Mouse (Mus musculus) CH12F3 (cell line): ENCODE results near the gene Tor1aip2.

ENCODE experiments used
- in situ Hi-C: fragments of 300-500 bp; cut with MboI; formaldehyde crosslinking; loops from 2 replicates; pipeline ENCODE4 v1.14.3; 2020; ENCODE audit warnings: low sequenced_read_pairs

Tor1aip2 gene

DNA sequence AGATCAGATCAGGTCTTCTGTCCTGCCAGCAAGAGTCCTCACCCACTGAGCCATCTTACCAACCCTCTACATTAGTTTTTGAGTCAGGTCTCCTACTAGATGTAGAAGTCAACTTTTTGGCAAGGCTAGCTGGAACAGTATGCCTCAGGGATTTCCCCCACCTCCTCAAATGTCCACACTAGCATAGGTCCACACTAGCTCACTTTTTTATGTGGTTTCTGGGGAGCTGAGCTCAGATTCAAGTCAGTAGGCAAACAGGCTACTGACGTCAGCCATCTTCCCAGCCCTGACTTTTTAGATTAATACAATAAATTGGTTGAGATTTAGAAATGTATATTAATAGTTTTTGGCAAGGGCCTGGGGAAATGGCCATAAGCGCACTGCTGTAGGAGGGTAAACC lies 72.2 kb downstream of the Tor1aip2 start:
- in situ Hi-C loops = no loop called here

DNA sequence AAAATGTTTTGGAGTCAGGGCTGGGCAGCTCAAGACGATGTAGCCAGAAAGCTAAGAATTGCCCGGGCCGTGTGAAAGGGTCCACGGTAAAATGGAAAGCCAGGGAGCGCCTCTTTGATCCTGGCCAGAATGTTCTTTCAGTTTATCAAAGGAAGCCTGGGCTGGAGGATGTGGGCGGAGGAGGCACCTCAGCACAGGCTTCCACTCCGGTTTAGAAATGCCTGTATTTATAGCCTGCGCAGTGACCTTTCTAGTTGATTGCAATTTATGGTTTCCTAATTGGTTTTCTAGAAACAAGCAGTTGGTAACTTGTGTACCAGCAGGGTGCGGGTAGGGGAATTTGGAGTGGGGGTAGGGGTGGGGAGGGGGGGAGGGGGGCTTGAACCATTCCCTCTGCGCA lies 73.2 kb downstream of the Tor1aip2 start:
- in situ Hi-C loops = no loop called here

DNA sequence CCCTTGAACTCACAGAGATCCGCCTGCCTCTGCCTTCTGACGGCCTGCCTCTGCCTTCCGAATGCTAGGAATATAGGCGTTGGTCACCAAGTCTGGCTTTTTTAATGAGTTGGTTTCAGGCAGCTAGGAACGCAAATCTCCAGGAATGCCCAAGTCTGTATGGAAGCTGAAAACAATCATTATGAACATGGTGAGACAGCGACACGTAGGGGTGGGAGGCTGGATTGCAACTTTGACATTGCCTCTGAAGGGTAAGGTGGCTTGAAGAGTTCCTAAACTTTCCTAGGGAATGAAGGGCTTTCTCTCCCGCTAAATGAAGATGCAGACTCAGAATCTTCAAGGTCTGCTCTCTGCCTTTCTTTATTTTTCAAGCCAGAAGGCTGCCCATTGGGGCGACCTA lies 75.9 kb downstream of the Tor1aip2 start:
- in situ Hi-C loops = no loop called here

DNA sequence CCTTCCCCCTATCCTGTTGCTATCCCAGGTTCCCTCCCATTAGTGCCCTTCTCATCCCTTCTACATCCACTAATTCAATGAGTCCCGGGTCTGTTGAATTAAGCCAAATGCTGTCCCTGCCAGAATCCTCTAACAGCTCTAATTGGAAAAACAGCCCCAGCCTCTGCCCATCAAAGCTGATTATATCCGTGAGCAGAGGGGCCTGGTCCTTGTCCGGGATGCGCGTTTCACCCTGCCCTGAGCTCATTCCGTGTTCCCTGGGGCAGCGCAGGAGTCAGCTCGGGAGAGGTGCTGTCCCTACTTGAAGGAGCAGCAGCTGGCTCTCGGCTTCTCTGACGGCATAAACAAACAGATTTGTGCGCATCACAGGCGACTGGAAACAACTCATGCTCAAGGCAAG lies 76.5 kb downstream of the Tor1aip2 start:
- in situ Hi-C loops = no loop called here

DNA sequence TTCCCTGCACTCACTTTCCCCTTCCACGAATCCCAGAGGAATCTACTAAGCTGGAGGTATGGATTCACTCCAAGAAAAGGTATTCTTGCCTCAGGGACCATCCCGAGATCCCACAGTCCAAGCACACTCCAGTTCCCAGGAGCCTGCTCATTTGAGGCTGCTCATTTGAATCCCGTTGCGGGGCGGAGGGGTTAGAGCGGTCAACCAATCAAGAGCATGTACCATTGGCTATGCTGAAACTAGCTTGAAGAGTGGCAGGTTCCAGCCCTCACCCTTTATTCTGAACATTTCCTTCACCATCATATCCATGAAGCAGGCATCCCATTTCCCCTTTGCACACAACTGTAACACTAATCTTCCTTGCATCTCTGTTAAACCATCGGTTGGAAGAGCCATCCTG lies 76.9 kb downstream of the Tor1aip2 start:
- in situ Hi-C loops = no loop called here

DNA sequence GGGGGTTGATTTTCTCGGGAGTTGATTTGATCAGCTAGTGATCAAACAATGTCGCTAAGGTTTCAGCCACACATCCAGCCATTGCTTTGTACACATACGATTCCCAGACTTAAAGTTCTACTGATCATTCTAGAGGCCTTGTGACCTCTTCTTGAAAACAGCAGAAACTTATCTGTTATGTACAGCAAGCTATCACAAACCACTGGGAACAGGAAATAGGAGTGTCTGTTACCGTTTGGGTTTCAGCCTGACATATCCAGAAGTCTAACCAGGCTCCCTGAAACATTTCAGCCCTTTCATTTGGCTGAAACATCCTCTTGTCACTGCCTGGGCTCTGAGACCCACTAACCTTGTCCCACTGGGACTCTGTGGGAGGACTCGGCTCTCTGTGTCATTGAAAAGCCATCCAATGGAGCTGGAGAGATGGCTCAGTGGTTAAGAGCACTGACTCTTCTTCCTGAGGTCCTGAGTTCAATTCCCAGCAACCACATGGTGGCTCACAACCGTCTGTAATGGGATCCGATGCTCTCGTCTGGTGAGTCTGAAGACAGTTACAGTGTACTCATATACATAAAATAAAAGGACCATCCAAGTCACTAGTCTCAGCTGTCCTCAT lies 78.8 kb downstream of the Tor1aip2 start:
- in situ Hi-C loops = no loop called here

DNA sequence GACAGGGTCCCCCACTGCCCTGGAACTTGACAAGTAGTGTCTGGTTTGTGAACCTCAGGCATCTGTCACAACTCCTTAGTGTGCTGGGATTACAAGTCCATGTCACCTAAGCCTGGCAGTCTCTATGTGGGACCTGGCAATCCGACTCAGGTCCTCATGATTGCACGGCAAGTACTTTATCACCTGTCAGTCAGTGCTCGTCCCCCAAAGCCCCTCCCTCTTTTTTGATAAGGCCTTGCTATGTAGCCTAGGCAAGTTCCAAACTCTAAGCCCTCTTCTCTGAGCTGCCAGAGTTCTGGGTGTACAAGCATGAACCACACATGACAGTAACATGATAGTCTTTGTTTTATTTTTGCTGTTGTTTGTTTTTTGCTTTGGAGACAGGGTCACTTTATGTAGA lies 81.6 kb downstream of the Tor1aip2 start:
- in situ Hi-C loops = no loop called here
